ENCODE assay signal across 9 mouse cellular contexts in the genomic region with DNA sequence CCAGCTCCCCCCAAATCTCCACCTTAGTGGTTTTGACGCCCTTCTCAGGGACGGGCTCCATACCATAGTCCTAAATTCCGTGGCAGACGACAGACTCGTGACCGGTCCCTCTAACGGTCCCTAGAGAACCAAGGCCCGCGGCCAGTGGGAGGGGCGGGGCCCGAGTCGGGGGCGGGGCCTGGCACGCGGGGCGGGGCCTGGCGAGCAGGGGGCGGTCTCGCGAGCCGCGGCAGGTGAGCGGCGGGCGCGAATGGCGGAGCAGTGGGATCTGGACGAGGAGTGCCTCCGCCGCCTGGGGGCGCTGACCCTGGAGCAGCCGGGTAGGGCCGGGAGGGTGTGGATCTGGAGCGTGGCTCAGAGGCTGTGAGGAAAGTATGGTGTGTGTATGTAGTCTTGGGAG. TPM values are rescaled to one million over a fixed set of nuclear protein-coding genes. Genes with fewer than 3 reads are reported as not detected.
DNase-seq lines count a peak whose midpoint lies in the region; ATAC-seq and TF ChIP-seq lines count a peak whose summit lies in the region.
"Had no signal": no experiment of that assay in that cellular context is flagged by ENCODE, and none has a peak within 500 bp of the region (broad histone marks: within the 10 kb centered on the region; RNA-seq: fewer than 3 reads in every experiment).

TSS of gene Kctd19 (minus strand) at position 112 of the 400 bp plus-strand sequence.
TSS of gene Lrrc36 (plus strand) at position 181 of the 400 bp plus-strand sequence.

- H3K4me3 ChIP-seq in intestine, postnatal 0 days (ENCODE audit: low read depth, low read length), result peak within 1 kb of the TSS; percentile 26
- H3K4me3 ChIP-seq in liver, postnatal 0 days (ENCODE audit: low read depth, low read length), result peak within 1 kb of the TSS; percentile 24
- peak within 1 kb of the TSS; percentile 21 for H3K4me3 ChIP-seq in neural tube, embryonic 14.5 days (ENCODE audit: low read depth, low read length)

- peaks cover 27% of the 10 kb centered on the region for H3K27me3 ChIP-seq in intestine, postnatal 0 days (replicated peaks; ENCODE audit: control insufficient read depth, insufficient read depth, low read length)
- peaks cover 20% of the 10 kb centered on the region for H3K27me3 ChIP-seq in liver, postnatal 0 days (ENCODE audit: insufficient read depth, low read length)
- H3K27me3 ChIP-seq in neural tube, embryonic 14.5 days (ENCODE audit: control insufficient read depth, insufficient read depth, low read length), result 0 out of 2 replicates have a peak, but pooled peaks cover 4% of the 10 kb centered on the region

- peak; percentile 22 to 51 for DNase-seq in monocyte, adult 2 months (ENCODE audit: low read depth in 1 of 2, low spot score in 2 of 2)
- peak; percentile 37 to 50 for DNase-seq in gastrocnemius, postnatal 36 days
- peak; percentile 74 for DNase-seq in liver, postnatal 0 days
- DNase-seq in urinary bladder, postnatal 4 days (ENCODE audit: low spot score in 2 of 2), result peak; percentile 51 to 74

- 2% methylated on average over 32 of the region's 34 CpGs for WGBS in intestine, postnatal 0 days
- 1% methylated on average over 34 of the region's 34 CpGs for WGBS in liver, postnatal 0 days (ENCODE audit: insufficient replicate concordance)
- 1% methylated on average over 33 of the region's 34 CpGs for WGBS in neural tube, embryonic 14.5 days

- TF ChIP-seq EP300 in liver, postnatal 0 days (IDR thresholded peaks at IDR 0.05; ENCODE audit: low read depth), result no peak

- intact Hi-C loops in gastrocnemius, postnatal 36 days (cut with DNase I), result no loop called here

- H3K27ac ChIP-seq in intestine, postnatal 0 days (ENCODE audit: low read depth, low read length), result no peak within 1 kb of the TSS
- H3K27ac ChIP-seq in liver, postnatal 0 days (ENCODE audit: low read depth), result no peak within 1 kb of the TSS
- no peak within 1 kb of the TSS for H3K27ac ChIP-seq in neural tube, embryonic 14.5 days (ENCODE audit: low read depth, low read length)

- H3K4me1 ChIP-seq in intestine, postnatal 0 days (replicated peaks; ENCODE audit: control insufficient read depth, insufficient read depth, low read length), result peaks cover 6% of the 10 kb centered on the region; the same call in 1 of the 2 replicates
- H3K4me1 ChIP-seq in liver, postnatal 0 days (ENCODE audit: insufficient read depth), result peaks cover 7% of the 10 kb centered on the region
- H3K4me1 ChIP-seq in neural tube, embryonic 14.5 days (ENCODE audit: control insufficient read depth, insufficient read depth, low read length), result 0 out of 2 replicates have a peak, but pooled peaks cover 3% of the 10 kb centered on the region

- no peak within 1 kb of the TSS for H3K9ac ChIP-seq in intestine, postnatal 0 days (ENCODE audit: low read depth, low read length)
- H3K9ac ChIP-seq in liver, postnatal 0 days (replicated peaks), result no peak within 1 kb of the TSS
- 0 out of 2 replicates have a peak within 1 kb of the TSS, but pooled peaks have one; percentile 5 for H3K9ac ChIP-seq in neural tube, embryonic 14.5 days (replicated peaks; ENCODE audit: low read depth, low read length)

- ATAC-seq in monocyte, adult 5-6 weeks (replicated peaks; ENCODE audit: insufficient number of reproducible peaks, low FRiP score, low TSS enrichment, poor library complexity, severe bottlenecking), result no peak
- ATAC-seq in common myeloid progenitor, adult 5-6 weeks (replicated peaks; ENCODE audit: low read depth, poor library complexity, severe bottlenecking), result peak; percentile 91
- peak; percentile 93 for ATAC-seq in intestine, postnatal 0 days
- ATAC-seq in liver, postnatal 0 days, result peak; percentile 80
- ATAC-seq in neural tube, embryonic 14.5 days (ENCODE audit: low read depth), result peak; percentile 46; the same call in 1 of the 2 replicates

- no peaks in the 10 kb centered on the region for H3K36me3 ChIP-seq in intestine, postnatal 0 days (ENCODE audit: control insufficient read depth, insufficient read depth)
- no peaks in the 10 kb centered on the region for H3K36me3 ChIP-seq in liver, postnatal 0 days (replicated peaks; ENCODE audit: insufficient read depth, low read length)
- no peaks in the 10 kb centered on the region for H3K36me3 ChIP-seq in neural tube, embryonic 14.5 days (ENCODE audit: control insufficient read depth, insufficient read depth, low read length)
- H3K36me3 ChIP-seq: G1E had no signal

- TF ChIP-seq CTCF in intestine, postnatal 0 days (IDR thresholded peaks at IDR 0.05; ENCODE audit: low read depth), result peak; percentile 70
- peak; percentile 51 for TF ChIP-seq CTCF in liver, postnatal 0 days (IDR thresholded peaks at IDR 0.05; ENCODE audit: low read depth)

- H3K4me2 ChIP-seq in intestine, postnatal 0 days (replicated peaks; ENCODE audit: low read depth), result peak within 1 kb of the TSS; percentile 60
- peak within 1 kb of the TSS; percentile 67 for H3K4me2 ChIP-seq in liver, postnatal 0 days (ENCODE audit: low read depth, low read length)
- H3K4me2 ChIP-seq in neural tube, embryonic 14.5 days (ENCODE audit: low read depth, low read length), result peak within 1 kb of the TSS; percentile 46

- H3K9me3 ChIP-seq in intestine, postnatal 0 days (ENCODE audit: control insufficient read depth), result no peaks in the 10 kb centered on the region
- H3K9me3 ChIP-seq in liver, postnatal 0 days (ENCODE audit: low read length), result no peaks in the 10 kb centered on the region
- no peaks in the 10 kb centered on the region for H3K9me3 ChIP-seq in neural tube, embryonic 14.5 days (ENCODE audit: control insufficient read depth, low read length)
- H3K9me3 ChIP-seq: G1E had no signal

RNA-seq across cellular contexts. Expression of gene Kctd19, which starts in this region (rescaled TPM):
- 0.32 TPM in 1 of 3 replicates, not detected in the others for total RNA-seq in monocyte, adult 5-6 weeks (2017)
- total RNA-seq in common myeloid progenitor, adult 5-6 weeks (2017), result not detected in 2 replicates
- total RNA-seq in gastrocnemius, postnatal 36 days (2021), result not detected
- 0.07 and 0.13 TPM in 2 replicates for polyA plus RNA-seq in intestine, postnatal 0 days (2015; fragmentation: Nextera tagmentation; extraction: Ambion mirVana)
- polyA plus RNA-seq in liver, postnatal 0 days (2015; fragmentation: Nextera tagmentation; extraction: Ambion mirVana), result not detected in 2 replicates
- polyA plus RNA-seq in neural tube, embryonic 14.5 days (2014; fragmentation: Nextera tagmentation; extraction: Ambion mirVana), result not detected in 2 replicates
- total RNA-seq: G1E had no signal
- polyA plus RNA-seq: G1E had no signal

RNA-seq across cellular contexts. Expression of gene Lrrc36, which starts in this region (rescaled TPM):
- total RNA-seq in monocyte, adult 5-6 weeks (2017), result not detected in 3 replicates
- total RNA-seq in common myeloid progenitor, adult 5-6 weeks (2017), result 0.69 and 1.5 TPM in 2 replicates
- total RNA-seq in gastrocnemius, postnatal 36 days (2021), result under 1 TPM; 0.54 to 0.71 TPM
- polyA plus RNA-seq in intestine, postnatal 0 days (2015; fragmentation: Nextera tagmentation; extraction: Ambion mirVana), result 0.10 and 0.20 TPM in 2 replicates
- polyA plus RNA-seq in liver, postnatal 0 days (2015; fragmentation: Nextera tagmentation; extraction: Ambion mirVana), result 0.09 and 0.11 TPM in 2 replicates
- polyA plus RNA-seq in neural tube, embryonic 14.5 days (2014; fragmentation: Nextera tagmentation; extraction: Ambion mirVana), result 0.16 and 0.43 TPM in 2 replicates
- total RNA-seq: G1E had no signal
- polyA plus RNA-seq: G1E had no signal

Comparison
In these comparisons a context has a peak if more than half of its experiments do, and no peak if none do; other contexts are left out.
1. Peak in DNase-seq in gastrocnemius, postnatal 36 days; RNA of the genes that start here not detected or under 1 TPM.
2. Peak in ATAC-seq, H3K4me3 ChIP-seq and H3K4me2 ChIP-seq in intestine, postnatal 0 days; RNA of the genes that start here not detected or under 1 TPM.
3. Peak in DNase-seq, ATAC-seq, H3K4me3 ChIP-seq and H3K4me2 ChIP-seq in liver, postnatal 0 days; RNA of the genes that start here not detected or under 1 TPM.
4. Peak in ATAC-seq, H3K4me3 ChIP-seq, H3K9ac ChIP-seq and H3K4me2 ChIP-seq in neural tube, embryonic 14.5 days; RNA of the genes that start here not detected or under 1 TPM.